Mouse (Mus musculus): Measurements from ENCODE around the gene Smyd4.

DNA sequence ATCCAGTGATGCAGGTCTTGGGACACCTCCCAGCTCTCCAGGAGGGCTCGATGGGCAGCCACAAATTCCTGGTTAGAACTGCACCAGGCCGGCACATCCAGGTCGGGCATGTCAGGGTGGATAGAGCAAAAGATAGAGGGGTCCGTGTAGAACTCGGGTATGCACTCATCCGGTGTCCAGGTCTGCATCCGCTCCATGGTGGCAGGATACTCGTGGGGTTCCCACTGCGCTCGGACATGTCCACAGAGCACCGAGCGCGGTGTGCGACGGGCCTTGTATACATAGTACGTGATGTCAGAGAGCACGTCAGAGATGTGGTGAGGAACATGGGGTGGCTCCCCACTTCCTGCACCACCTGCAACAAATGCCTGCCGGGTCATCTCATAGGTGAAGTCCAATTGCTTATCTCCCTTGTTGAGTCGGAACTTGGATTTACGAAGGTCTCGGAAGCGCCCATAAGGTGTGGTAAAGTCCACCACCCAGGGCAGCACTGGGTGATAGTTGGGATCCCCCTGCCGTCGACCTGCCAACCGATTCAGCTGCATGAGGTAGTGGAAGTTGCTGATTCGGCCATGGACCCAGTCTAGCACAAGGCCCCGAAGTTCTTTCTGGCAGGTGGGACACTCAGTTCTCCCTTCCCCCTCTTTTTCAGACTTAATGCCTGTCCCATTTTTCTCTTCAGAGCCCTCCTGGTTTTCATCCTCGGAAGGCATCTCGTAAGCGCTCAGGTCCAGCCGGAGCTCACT, 104.8 kb downstream of the Smyd4 start:
- no peak for TF ChIP-seq CTCF (IDR thresholded peaks at IDR 0.05)
- TF ChIP-seq POLR2A (IDR thresholded peaks at IDR 0.05; ENCODE audit: insufficient read depth, low read depth, low read length): no peak
